Mouse (Mus musculus) cerebellum, adult 2 months (tissue): ENCODE measurements around the gene G530012D18Rik.
"Not testable (repeated sequence)": the region's sequence is repeated elsewhere in the genome, so short reads cannot be mapped to it uniquely, and the experiment has no call there.

Source experiments
- CTCF ChIP-seq: fragments of 200-500 bp; IDR thresholded peaks from 2 replicates; pipeline ENCODE4 v1.5.1; 2011; ENCODE audit warnings: low read depth, mild to moderate bottlenecking, control low read depth, low read length, moderate library complexity, borderline replicate concordance; ENCODE audit not compliant: insufficient read depth
- POLR2A ChIP-seq: fragments of 200-500 bp; IDR thresholded peaks from 2 replicates; pipeline ENCODE4 v1.6.1; 2011; ENCODE audit warnings: low read length, control low read depth, borderline replicate concordance; ENCODE audit not compliant: insufficient read depth

GRCm38 (mm10) chr1:85526401-85526800 is 49.1 kb upstream of the G530012D18Rik start:
- not testable (repeated sequence) for TF ChIP-seq POLR2A, CTCF
